In genomic region chr5:35943541-35943940, GRCm38 (mm10) we compare ENCODE assay signal across 12 mouse cellular contexts. TPM values are rescaled to one million over a fixed set of nuclear protein-coding genes. Genes with fewer than 3 reads are reported as not detected.
DNase-seq lines count a peak whose midpoint lies in the region; ATAC-seq lines count a peak whose summit lies in the region.
"Had no signal": no experiment of that assay in that cellular context is flagged by ENCODE, and none has a peak within 500 bp of the region (broad histone marks: within the 10 kb centered on the region; RNA-seq: fewer than 3 reads in every experiment).

No protein-coding gene starts in this region.

- H3K27me3 ChIP-seq in heart, embryonic 10.5 days (ENCODE audit: insufficient read depth, poor library complexity, severe bottlenecking): no peaks in the 10 kb centered on the region
- no peaks in the 10 kb centered on the region for H3K27me3 ChIP-seq in kidney, embryonic 15.5 days
- H3K27me3 ChIP-seq: neural tube, embryonic 12.5 days had no signal

- no peak overlapping the region for H3K4me2 ChIP-seq in kidney, embryonic 15.5 days
- H3K4me2 ChIP-seq: neural tube, embryonic 12.5 days had no signal

- ATAC-seq in kidney, embryonic 15.5 days (replicated peaks; ENCODE audit: low FRiP score): no peak; the same call in 1 of the 2 replicates
- ATAC-seq: forebrain, postnatal 0 days had no signal

- 71% methylated on average over 5 of the region's 5 CpGs for WGBS in heart, embryonic 10.5 days
- 69% methylated on average over 5 of the region's 5 CpGs for WGBS in kidney, embryonic 15.5 days

- intact Hi-C loops in gastrocnemius, postnatal 14 days (cut with DNase I; ENCODE audit: low total_unique reads): no loop called here

- H3K36me3 ChIP-seq in heart, embryonic 10.5 days: peaks cover 51% of the 10 kb centered on the region
- H3K36me3 ChIP-seq in kidney, embryonic 15.5 days: peaks cover 54% of the 10 kb centered on the region

- H3K27ac ChIP-seq in heart, embryonic 10.5 days: 0 out of 2 replicates have a peak overlapping the region, but pooled peaks have one; percentile 18
- peak overlapping the region; percentile 66 for H3K27ac ChIP-seq in kidney, embryonic 15.5 days
- H3K27ac ChIP-seq: neural tube, embryonic 12.5 days had no signal

- H3K9me3 ChIP-seq in heart, embryonic 10.5 days: no peaks in the 10 kb centered on the region
- H3K9me3 ChIP-seq in kidney, embryonic 15.5 days (replicated peaks): no peaks in the 10 kb centered on the region
- H3K9me3 ChIP-seq: neural tube, embryonic 12.5 days had no signal

- no peak overlapping the region for H3K4me3 ChIP-seq in heart, embryonic 10.5 days
- H3K4me3 ChIP-seq in kidney, embryonic 15.5 days (replicated peaks): no peak overlapping the region
- H3K4me3 ChIP-seq: megakaryocyte, embryonic 14.5 days; neural tube, embryonic 12.5 days had no signal

- no peak overlapping the region for H3K9ac ChIP-seq in kidney, embryonic 15.5 days
- H3K9ac ChIP-seq: forebrain, postnatal 0 days; neural tube, embryonic 12.5 days had no signal

- peaks cover 81% of the 10 kb centered on the region for H3K4me1 ChIP-seq in heart, embryonic 10.5 days
- peaks cover 42% of the 10 kb centered on the region for H3K4me1 ChIP-seq in kidney, embryonic 15.5 days
- H3K4me1 ChIP-seq: megakaryocyte, embryonic 14.5 days had no signal

- DNase-seq in gastrocnemius, postnatal 14 days: peak; percentile 45
- no peak for DNase-seq in gastrocnemius, postnatal 25 days
- DNase-seq in heart, embryonic 10.5 days (ENCODE audit: low spot score): no peak
- DNase-seq in skeletal muscle tissue, adult 2 months (ENCODE audit: low read depth, low spot score): peak; percentile 62
- DNase-seq in yolk sac, embryonic 10.5 days (ENCODE audit: low spot score): no peak
- no peak for DNase-seq in right cerebral cortex, postnatal 4 days
- no peak for DNase-seq in cerebellum, postnatal 10 days
- DNase-seq: embryo, embryonic 11 days; forebrain, postnatal 0 days had no signal

RNA-seq across cellular contexts. Expression of gene Afap1, which starts 50.4 kb away (rescaled TPM):
- total RNA-seq in gastrocnemius, postnatal 14 days (2021): 10 to 100 TPM; 11.0 to 14.5 TPM
- total RNA-seq in gastrocnemius, postnatal 25 days (2021): 1 to 10 TPM; 7.8 to 8.1 TPM
- 21.7 and 27.0 TPM in 2 replicates for polyA plus RNA-seq in heart, embryonic 10.5 days (2016; fragmentation: Nextera tagmentation; extraction: Ambion mirVana)
- 24.7 and 25.4 TPM in 2 replicates for polyA plus RNA-seq in kidney, embryonic 15.5 days (2015; fragmentation: Nextera tagmentation; extraction: Ambion mirVana)

Comparison
In these comparisons a context has a peak if more than half of its experiments do, and no peak if none do; other contexts are left out.
1. DNase-seq: peak in gastrocnemius, postnatal 14 days (single experiment) and skeletal muscle tissue, adult 2 months (single experiment); none in gastrocnemius, postnatal 25 days (single experiment), heart, embryonic 10.5 days (single experiment), yolk sac, embryonic 10.5 days (single experiment), right cerebral cortex, postnatal 4 days (single experiment) and cerebellum, postnatal 10 days (0 of 2).